Mouse (Mus musculus): ENCODE measurements around the gene Tigit. TPM values are rescaled to one million over a fixed set of nuclear protein-coding genes. Genes with fewer than 3 reads are reported as not detected.

Gene Tigit
- total RNA-seq, 2 experiments from 2014 or later, result not detected

- no peak for DNase-seq (ENCODE audit: low spot score in 2 of 2)
- no peak overlapping the region for H3K27ac ChIP-seq
- peak; percentile 38 for TF ChIP-seq CTCF (conservative IDR thresholded peaks at IDR 0.05)
- H3K4me3 ChIP-seq, result no peak overlapping the region
These were observed 9.7 kb downstream of the Tigit start for GRCm38 (mm10) chr16:43654269-43654668.

DNA sequence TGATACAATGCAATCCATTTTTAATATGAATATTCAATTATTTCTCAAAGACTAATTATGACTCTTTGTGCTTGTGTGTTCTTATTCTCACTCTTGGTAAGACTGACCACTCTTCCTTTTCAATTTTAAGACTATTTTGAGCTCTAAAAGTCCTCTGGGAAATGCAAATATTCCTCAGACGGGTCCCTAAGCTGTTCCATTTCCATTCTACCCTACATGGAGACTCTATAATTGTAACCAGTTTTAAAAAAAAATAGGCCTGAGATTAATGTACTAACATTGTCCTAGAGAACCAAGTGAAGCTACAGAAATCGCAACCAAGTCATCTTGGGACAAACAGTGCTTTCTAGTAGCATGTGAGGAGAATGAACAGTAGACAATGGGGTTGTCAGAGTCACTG is 10.7 kb downstream of the Tigit start:
- DNase-seq (ENCODE audit: low spot score in 2 of 2), result no peak
- no peak overlapping the region for H3K4me3 ChIP-seq
- TF ChIP-seq CTCF (conservative IDR thresholded peaks at IDR 0.05), result no peak
- no peak overlapping the region for H3K27ac ChIP-seq

DNA sequence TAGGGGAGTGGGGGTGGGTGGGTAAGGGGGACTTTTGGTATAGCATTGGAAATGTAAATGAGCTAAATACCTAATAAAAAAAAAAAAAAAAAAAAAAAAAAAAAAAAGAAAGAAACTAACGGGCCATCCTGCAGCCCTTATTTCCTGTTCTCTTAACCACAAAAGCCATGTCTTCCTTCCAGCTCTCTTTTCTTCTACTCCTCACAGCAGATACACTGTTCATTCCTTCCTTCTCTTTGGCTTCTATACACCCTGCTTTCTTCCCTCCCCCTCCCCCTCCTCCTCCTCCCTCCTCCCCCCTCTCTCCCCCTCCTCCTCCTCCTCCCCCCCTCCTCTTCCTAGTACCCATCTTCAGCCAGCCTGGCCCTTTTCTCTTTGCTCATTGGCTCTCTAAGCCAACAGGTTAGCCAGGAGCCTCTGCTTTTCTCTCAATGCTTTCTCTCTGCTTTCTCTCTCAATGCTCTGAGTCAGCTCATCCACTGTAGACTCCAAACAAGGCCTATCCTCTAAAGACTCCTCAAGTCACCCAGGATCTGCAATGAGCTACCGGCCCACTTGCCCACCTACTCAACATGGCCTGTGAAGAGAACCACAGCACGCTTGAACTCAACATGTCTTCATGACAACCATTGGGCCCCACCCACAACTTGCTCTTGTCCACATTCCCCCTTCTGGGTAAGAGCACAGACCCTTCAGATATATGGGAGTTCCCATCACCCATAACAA is 13.4 kb downstream of the Tigit start:
- no peak for DNase-seq (ENCODE audit: low spot score in 2 of 2)
- Histone ChIP-seq H3K4me3 (no peak overlapping the region), H3K27ac (no peak overlapping the region)
- TF ChIP-seq CTCF (conservative IDR thresholded peaks at IDR 0.05), result no peak

GRCm38 (mm10) chr16:43647641-43648040 is 16.3 kb downstream of the Tigit start:
- no peak for TF ChIP-seq CTCF (conservative IDR thresholded peaks at IDR 0.05)
- Histone ChIP-seq H3K27ac (no peak overlapping the region), H3K4me3 (no peak overlapping the region)
- DNase-seq (ENCODE audit: low spot score in 2 of 2), result no peak

- TF ChIP-seq CTCF (conservative IDR thresholded peaks at IDR 0.05), result no peak
- Histone ChIP-seq H3K27ac (no peak overlapping the region), H3K4me3 (no peak overlapping the region)
- no peak for DNase-seq (ENCODE audit: low spot score in 2 of 2)
These were observed 17.0 kb downstream of the Tigit start for GRCm38 (mm10) chr16:43646943-43647342.

GRCm38 (mm10) chr16:43645879-43646278 is 18.1 kb downstream of the Tigit start:
- Histone ChIP-seq H3K27ac (no peak overlapping the region), H3K4me3 (no peak overlapping the region)
- DNase-seq (ENCODE audit: low spot score in 2 of 2), result no peak
- TF ChIP-seq CTCF (conservative IDR thresholded peaks at IDR 0.05), result no peak

- no peak for TF ChIP-seq CTCF (conservative IDR thresholded peaks at IDR 0.05)
- no peak overlapping the region for H3K27ac ChIP-seq
- no peak for DNase-seq (ENCODE audit: low spot score in 2 of 2)
- no peak overlapping the region for H3K4me3 ChIP-seq
These were observed 22.7 kb downstream of the Tigit start for GRCm38 (mm10) chr16:43641230-43641629.

- no peak for DNase-seq (ENCODE audit: low spot score in 2 of 2)
- no peak for TF ChIP-seq CTCF (conservative IDR thresholded peaks at IDR 0.05)
These were observed 25.4 kb downstream of the Tigit start for GRCm38 (mm10) chr16:43638406-43639049.

DNA sequence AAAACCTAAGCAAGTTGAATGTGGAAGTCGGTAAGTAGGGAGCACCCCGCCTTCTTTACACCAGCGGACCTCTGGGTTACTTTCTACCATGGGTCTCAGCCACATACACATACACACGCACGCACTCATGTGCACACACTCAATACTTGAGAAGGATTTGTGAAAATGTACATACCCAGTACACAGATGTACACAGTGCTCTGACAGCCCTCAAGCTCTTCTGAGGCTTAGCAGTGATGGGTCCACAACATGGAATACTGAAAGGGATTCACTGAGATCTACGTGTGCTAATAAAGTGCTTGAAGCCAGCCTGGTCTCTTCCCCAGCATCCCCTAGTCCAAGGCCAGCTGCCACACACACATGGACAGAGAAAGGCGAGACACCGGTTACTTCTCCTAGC is 26.7 kb downstream of the Tigit start:
- peak overlapping the region; percentile 83 for H3K27ac ChIP-seq
- no peak overlapping the region for H3K4me3 ChIP-seq
- no peak for DNase-seq (ENCODE audit: low spot score in 2 of 2)
- no peak for TF ChIP-seq CTCF (conservative IDR thresholded peaks at IDR 0.05)

More at GRCm38 (mm10) chr16:43638406-43639049, 25.4 kb downstream of the Tigit start:
- Histone ChIP-seq H3K27ac (peak overlapping the region; percentile 83), H3K4me3 (peak overlapping the region; percentile 11; the same call in 1 of the 2 replicates)

GRCm38 (mm10) chr16:43634037-43634436 is 29.9 kb downstream of the Tigit start:
- no peak for DNase-seq (ENCODE audit: low spot score in 2 of 2)
- H3K4me3 ChIP-seq, result no peak overlapping the region
- H3K27ac ChIP-seq, result no peak overlapping the region
- TF ChIP-seq CTCF (conservative IDR thresholded peaks at IDR 0.05), result no peak

DNA sequence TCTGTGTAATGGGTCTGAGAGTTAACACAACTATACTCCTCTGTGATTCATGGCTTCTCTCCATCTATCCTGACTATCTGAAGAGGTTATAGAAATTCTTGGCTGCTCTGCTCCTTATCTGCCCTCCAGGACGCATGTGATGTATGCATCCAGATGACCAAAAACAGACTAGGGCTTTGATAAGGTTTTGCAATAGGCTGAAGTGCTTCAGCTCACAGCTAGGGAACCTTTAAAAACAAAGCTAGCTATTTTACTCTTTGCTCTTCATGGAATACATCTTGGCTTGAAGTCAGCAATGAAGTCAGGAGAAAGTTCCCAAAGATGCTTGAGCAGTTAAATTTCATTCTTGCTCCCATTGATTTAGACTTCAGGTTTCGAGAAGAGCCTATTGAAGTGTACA is 32.2 kb downstream of the Tigit start:
- Histone ChIP-seq H3K4me3 (no peak overlapping the region), H3K27ac (no peak overlapping the region)
- TF ChIP-seq CTCF (conservative IDR thresholded peaks at IDR 0.05), result peak; percentile 51
- DNase-seq (ENCODE audit: low spot score in 2 of 2), result no peak

DNA sequence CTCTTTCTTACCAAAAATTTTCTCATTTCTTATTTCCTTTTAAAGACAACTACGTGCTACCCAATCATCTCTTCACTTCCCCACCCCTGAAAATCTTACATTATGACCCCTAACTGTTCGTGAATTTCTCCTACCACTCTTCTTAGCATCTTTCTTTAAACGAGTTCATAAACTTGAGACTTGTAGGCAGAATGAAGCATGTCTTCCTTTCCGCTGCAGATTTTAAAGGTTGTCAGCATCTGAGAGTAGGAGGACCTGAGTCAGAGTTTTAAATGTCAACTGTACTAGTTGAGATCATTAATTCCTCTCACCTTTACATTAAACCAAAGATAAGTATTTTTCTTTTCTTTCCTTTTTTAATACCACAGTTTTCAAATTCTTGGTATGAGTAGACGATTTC is 35.3 kb downstream of the Tigit start:
- no peak for TF ChIP-seq CTCF (conservative IDR thresholded peaks at IDR 0.05)
- Histone ChIP-seq H3K4me3 (no peak overlapping the region), H3K27ac (no peak overlapping the region)
- no peak for DNase-seq (ENCODE audit: low spot score in 2 of 2)

DNA sequence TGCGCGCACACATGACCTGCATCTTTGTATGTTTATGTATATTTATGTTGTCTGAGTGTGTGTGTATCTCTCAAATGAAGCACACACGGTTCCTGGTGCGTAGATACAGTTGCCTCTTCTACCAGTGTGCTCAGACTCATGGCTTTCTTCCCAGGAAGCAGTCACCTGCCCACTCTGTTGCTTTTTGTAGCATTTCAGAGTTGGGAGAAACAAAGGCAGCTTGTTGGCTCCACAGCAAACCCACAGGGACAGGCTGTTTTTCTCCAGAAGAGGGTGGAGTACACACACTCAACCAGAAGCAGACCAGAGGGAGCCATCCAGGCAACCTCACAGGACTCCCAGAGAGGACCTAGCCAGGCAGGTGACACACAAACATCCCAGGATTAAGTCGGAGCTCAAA is 38.0 kb downstream of the Tigit start:
- Histone ChIP-seq H3K27ac (peak overlapping the region; percentile 85), H3K4me3 (no peak overlapping the region)
- TF ChIP-seq CTCF (conservative IDR thresholded peaks at IDR 0.05), result peak; percentile 43
- DNase-seq (ENCODE audit: low spot score in 2 of 2), result peak; percentile 50 to 67

- no peak for TF ChIP-seq CTCF (conservative IDR thresholded peaks at IDR 0.05)
- H3K27ac ChIP-seq, result peak overlapping the region; percentile 85
- H3K4me3 ChIP-seq, result no peak overlapping the region
- no peak for DNase-seq (ENCODE audit: low spot score in 2 of 2)
These were observed 38.7 kb downstream of the Tigit start for GRCm38 (mm10) chr16:43625289-43625688.
